Mouse (Mus musculus) hindlimb bud, embryonic 11.5 days (tissue): Measurements from ENCODE around the gene Eno2.
"Not testable (repeated sequence)": the region's sequence is repeated elsewhere in the genome, so short reads cannot be mapped to it uniquely, and the experiment has no call there.

Experiments used
- DNase-seq: peaks from one replicate; pipeline ENCODE4 v3.0.0-alpha.2; 2012; ENCODE audit warnings: low read depth, low spot score; ENCODE audit errors: extremely low spot score

The Eno2 gene

GRCm38 (mm10) chr6:124769101-124769765 is at the start of gene Eno2:
Gene Eno2, minus strand, starts transcription at chr6:124769673.
- DNase-seq, result no peak

- DNase-seq, result no peak
These were observed 48.5 kb upstream of the Eno2 start for GRCm38 (mm10) chr6:124817971-124818370.

- DNase-seq, result no peak
These were observed 48.1 kb upstream of the Eno2 start for GRCm38 (mm10) chr6:124817563-124817962.

- DNase-seq, result no peak
These were observed 47.7 kb upstream of the Eno2 start for GRCm38 (mm10) chr6:124817125-124817524.

GRCm38 (mm10) chr6:124816611-124817010 is 47.1 kb upstream of the Eno2 start:
- DNase-seq, result no peak

GRCm38 (mm10) chr6:124814858-124815774 is 45.6 kb upstream of the Eno2 start:
- no peak for DNase-seq

- DNase-seq, result no peak
These were observed 45.0 kb upstream of the Eno2 start for GRCm38 (mm10) chr6:124814448-124814847.

- DNase-seq, result peak; percentile 71
These were observed 44.5 kb upstream of the Eno2 start, which contains the start of gene Tpi1 for GRCm38 (mm10) chr6:124813933-124814332. Gene Tpi1, minus strand, starts transcription at chr6:124814296.

GRCm38 (mm10) chr6:124813496-124813895 is 44.0 kb upstream of the Eno2 start:
- no peak for DNase-seq

- no peak for DNase-seq
These were observed 43.4 kb upstream of the Eno2 start for GRCm38 (mm10) chr6:124812848-124813247.

GRCm38 (mm10) chr6:124811701-124812560 is 42.5 kb upstream of the Eno2 start:
- no peak for DNase-seq

GRCm38 (mm10) chr6:124811403-124811665 is 41.9 kb upstream of the Eno2 start:
- DNase-seq, result no peak

- DNase-seq, result not testable (repeated sequence)
These were observed 41.3 kb upstream of the Eno2 start for GRCm38 (mm10) chr6:124810566-124811402.

GRCm38 (mm10) chr6:124809775-124810538 is 40.5 kb upstream of the Eno2 start:
- no peak for DNase-seq

GRCm38 (mm10) chr6:124809052-124809774 is 39.7 kb upstream of the Eno2 start:
- DNase-seq, result no peak

GRCm38 (mm10) chr6:124808358-124809012 is 39.0 kb upstream of the Eno2 start, which contains the start of gene Spsb2:
Gene Spsb2, plus strand, starts transcription at chr6:124808661.
- DNase-seq, result no peak

- DNase-seq, result no peak
These were observed 38.5 kb upstream of the Eno2 start for GRCm38 (mm10) chr6:124807986-124808357.

- no peak for DNase-seq
These were observed 37.9 kb upstream of the Eno2 start for GRCm38 (mm10) chr6:124807366-124807765.
